ENCODE assay signal across 8 mouse cellular contexts in genomic region chr15:82938155-82938569, GRCm38 (mm10). TPM values are rescaled to one million over a fixed set of nuclear protein-coding genes. Genes with fewer than 3 reads are reported as not detected.
DNase-seq lines count a peak whose midpoint lies in the region; ATAC-seq and TF ChIP-seq lines count a peak whose summit lies in the region.

No protein-coding gene starts in this region.

- H3K4me3 ChIP-seq in heart, embryonic 14.5 days (ENCODE audit: control insufficient read depth in 1 of 2, insufficient read depth in 1 of 2, low read depth in 1 of 2, low read length in 2 of 2), result no peak overlapping the region
- no peak overlapping the region for H3K4me3 ChIP-seq in kidney, postnatal 0 days (replicated peaks; ENCODE audit: low read depth, low read length)
- no peak overlapping the region for H3K4me3 ChIP-seq in midbrain, embryonic 13.5 days (replicated peaks)

- H3K36me3 ChIP-seq in heart, embryonic 14.5 days (ENCODE audit: control insufficient read depth, insufficient read depth, low read length), result no peaks in the 10 kb centered on the region
- no peaks in the 10 kb centered on the region for H3K36me3 ChIP-seq in kidney, postnatal 0 days (ENCODE audit: insufficient read depth, low read length)
- H3K36me3 ChIP-seq in midbrain, embryonic 13.5 days, result peaks cover 5% of the 10 kb centered on the region; the same call in 1 of the 2 replicates

- no peak overlapping the region for H3K9ac ChIP-seq in heart, embryonic 14.5 days (ENCODE audit: low read length)
- H3K9ac ChIP-seq in kidney, postnatal 0 days (ENCODE audit: low read depth, low read length), result no peak overlapping the region
- peak overlapping the region; percentile 33 for H3K9ac ChIP-seq in midbrain, embryonic 13.5 days (replicated peaks)

- intact Hi-C loops in gastrocnemius, postnatal 36 days (cut with DNase I), result no loop called here

- no peak for TF ChIP-seq CTCF in kidney, postnatal 0 days (IDR thresholded peaks at IDR 0.05; ENCODE audit: low read depth)

- peaks cover 39% of the 10 kb centered on the region for H3K27me3 ChIP-seq in heart, embryonic 14.5 days (ENCODE audit: control insufficient read depth, insufficient read depth, low read length)
- H3K27me3 ChIP-seq in kidney, postnatal 0 days (ENCODE audit: insufficient read depth, low read length), result no peaks in the 10 kb centered on the region
- 0 out of 2 replicates have a peak, but pooled peaks cover 2% of the 10 kb centered on the region for H3K27me3 ChIP-seq in midbrain, embryonic 13.5 days

- peak overlapping the region; percentile 8 to 50; a peak in 2 of 4 replicates for H3K27ac ChIP-seq in heart, embryonic 14.5 days (replicated peaks in 1 of 2; ENCODE audit: control insufficient read depth in 1 of 2, insufficient read depth in 1 of 2, low read depth in 2 of 2, low read length in 2 of 2)
- no peak overlapping the region for H3K27ac ChIP-seq in kidney, postnatal 0 days
- H3K27ac ChIP-seq in midbrain, embryonic 13.5 days, result peak overlapping the region; percentile 78

- peak; percentile 33 for DNase-seq in gastrocnemius, postnatal 25 days
- DNase-seq in gastrocnemius, postnatal 36 days, result no peak
- peak; percentile 85 for DNase-seq in adrenal gland, postnatal 10 days
- DNase-seq in kidney, postnatal 0 days (ENCODE audit: low spot score), result peak; percentile 67

- H3K4me1 ChIP-seq in heart, embryonic 14.5 days (ENCODE audit: control insufficient read depth in 2 of 2, insufficient read depth in 2 of 2, low read length in 2 of 2), result peaks cover 29 to 55% of the 10 kb centered on the region in 2 experiments
- H3K4me1 ChIP-seq in kidney, postnatal 0 days (replicated peaks; ENCODE audit: insufficient read depth, low read length), result peaks cover 33% of the 10 kb centered on the region
- H3K4me1 ChIP-seq in midbrain, embryonic 13.5 days (replicated peaks), result peaks cover 90% of the 10 kb centered on the region

- 5% methylated on average over 17 of the region's 17 CpGs for WGBS in heart, embryonic 14.5 days
- WGBS in kidney, postnatal 0 days, result 9% methylated on average over 17 of the region's 17 CpGs
- 23% methylated on average over 17 of the region's 17 CpGs for WGBS in midbrain, embryonic 13.5 days

- ATAC-seq in heart, embryonic 14.5 days (ENCODE audit: insufficient number of reproducible peaks, insufficient read depth, low FRiP score, low read depth), result peak; percentile 46
- ATAC-seq in kidney, postnatal 0 days (replicated peaks; ENCODE audit: low FRiP score, low read depth), result no peak
- peak; percentile 65 for ATAC-seq in midbrain, embryonic 13.5 days
- ATAC-seq in erythroid progenitor cell, adult 5-6 weeks (replicated peaks; ENCODE audit: low FRiP score, poor library complexity, severe bottlenecking), result no peak
- no peak for ATAC-seq in megakaryocyte-erythroid progenitor cell, adult 5-6 weeks (replicated peaks; ENCODE audit: low FRiP score, low TSS enrichment, poor library complexity, severe bottlenecking)

- H3K9me3 ChIP-seq in heart, embryonic 14.5 days (ENCODE audit: control insufficient read depth, low read length), result no peaks in the 10 kb centered on the region
- no peaks in the 10 kb centered on the region for H3K9me3 ChIP-seq in kidney, postnatal 0 days (replicated peaks; ENCODE audit: low read length)
- no peaks in the 10 kb centered on the region for H3K9me3 ChIP-seq in midbrain, embryonic 13.5 days

- peak overlapping the region; percentile 40 for H3K4me2 ChIP-seq in heart, embryonic 14.5 days (ENCODE audit: low read length)
- H3K4me2 ChIP-seq in kidney, postnatal 0 days (ENCODE audit: low read length), result peak overlapping the region; percentile 29; the same call in 1 of the 2 replicates
- peak overlapping the region; percentile 6 for H3K4me2 ChIP-seq in midbrain, embryonic 13.5 days (replicated peaks)

RNA-seq across cellular contexts. Expression of gene Tcf20, which starts 49.5 kb away (rescaled TPM):
- total RNA-seq in gastrocnemius, postnatal 25 days (2021), result 10 to 100 TPM; 24.4 to 25.5 TPM
- 10 to 100 TPM; 24.8 to 27.8 TPM for total RNA-seq in gastrocnemius, postnatal 36 days (2021)
- total RNA-seq in adrenal gland, postnatal 10 days (2021), result 10 to 100 TPM; 70.8 to 71.5 TPM
- 6.7 and 7.2 TPM in 2 replicates for polyA plus RNA-seq in heart, embryonic 14.5 days (2014; fragmentation: Nextera tagmentation; extraction: Ambion mirVana)
- polyA plus RNA-seq in kidney, postnatal 0 days (2015; fragmentation: Nextera tagmentation; extraction: Ambion mirVana), result 5.6 and 5.8 TPM in 2 replicates
- polyA plus RNA-seq in midbrain, embryonic 13.5 days (2015; fragmentation: Nextera tagmentation; extraction: Ambion mirVana), result 15.6 and 16.0 TPM in 2 replicates
- total RNA-seq in erythroid progenitor cell, adult 5-6 weeks (2015; ENCODE audit: low replicate concordance), result 35.0 and 36.0 TPM in 2 replicates
- total RNA-seq in erythroid progenitor cell, adult 5-6 weeks (2017; ENCODE audit: low replicate concordance), result 51.7 and 55.5 TPM in 2 replicates
- 57.7 and 70.5 TPM in 2 replicates for total RNA-seq in megakaryocyte-erythroid progenitor cell, adult 5-6 weeks (2014; fragmentation: Nextera tagmentation)
- total RNA-seq in megakaryocyte-erythroid progenitor cell, adult 5-6 weeks (2017), result 87.5 and 106 TPM in 2 replicates

Comparison
In these comparisons a context has a peak if more than half of its experiments do, and no peak if none do; other contexts are left out.
1. DNase-seq: peak in gastrocnemius, postnatal 25 days (single experiment), adrenal gland, postnatal 10 days (single experiment) and kidney, postnatal 0 days (single experiment); none in gastrocnemius, postnatal 36 days (0 of 2).
2. ATAC-seq: peak in heart, embryonic 14.5 days (single experiment) and midbrain, embryonic 13.5 days (single experiment); none in kidney, postnatal 0 days (single experiment), erythroid progenitor cell, adult 5-6 weeks (single experiment) and megakaryocyte-erythroid progenitor cell, adult 5-6 weeks (single experiment).
3. Peak in every context shown above with its lines, with median percentiles within 50 percentile points of each other: H3K4me2 ChIP-seq.